Mouse (Mus musculus) CH12.LX (cell line): ENCODE data around the gene Lrmda. TPM values are rescaled to one million over a fixed set of nuclear protein-coding genes. Genes with fewer than 3 reads are reported as not detected.

Source experiments
- DNase-seq: peaks from one replicate; pipeline ENCODE4 v3.0.0-alpha.2; 2013; ENCODE audit errors: extremely low read depth
- H3K27ac ChIP-seq: 2 replicates; pipeline ENCODE4 v1.5.1; 2012; ENCODE audit warnings: low read depth, mild to moderate bottlenecking, control low read depth, moderate library complexity; ENCODE audit not compliant: insufficient read depth
- H3K27me3 ChIP-seq: replicated peaks from 2 replicates; pipeline ENCODE3; 2012; ENCODE audit warnings: inconsistent platforms
- H3K36me3 ChIP-seq, 2 experiments: replicated peaks in 1 of 2; 2 replicates each; pipeline versions ENCODE3 to v1.6.1; 2012; ENCODE audit warnings: inconsistent platforms in 1 of 2, low read length in 1 of 2, mild to moderate bottlenecking in 1 of 2, mixed read lengths in 1 of 2, moderate library complexity in 1 of 2; ENCODE audit not compliant: control insufficient read depth in 1 of 2, insufficient read depth in 1 of 2
- H3K4me1 ChIP-seq, 2 experiments: 2 replicates each; pipeline ENCODE4 v1.6.1; 2012; ENCODE audit warnings: inconsistent platforms in 1 of 2, moderate library complexity in 1 of 2; ENCODE audit not compliant: insufficient read depth in 2 of 2, control insufficient read depth in 1 of 2
- H3K4me2 ChIP-seq: 2 replicates; pipeline ENCODE4 v1.6.1; 2012; ENCODE audit warnings: low read depth, mild to moderate bottlenecking, control low read depth; ENCODE audit not compliant: poor library complexity, insufficient read depth, severe bottlenecking
- H3K4me3 ChIP-seq, 3 experiments: fragments of 150-350 bp in 1 of 3; sonication (generic) in 1 of 3; replicated peaks in 1 of 3; 2 replicates each; pipeline versions ENCODE3 to v1.5.1; 2011 to 2012; ENCODE audit warnings: low read depth in 2 of 3, low read length in 2 of 3, mild to moderate bottlenecking in 2 of 3, moderate library complexity in 2 of 3, control low read depth in 1 of 3, improper control_type of control experiment in 1 of 3, inconsistent platforms in 1 of 3, mixed read lengths in 1 of 3; ENCODE audit not compliant: poor library complexity in 1 of 3
- H3K79me2 ChIP-seq: replicated peaks from 2 replicates; pipeline ENCODE4 v1.6.1; 2012; ENCODE audit warnings: mild to moderate bottlenecking, moderate library complexity; ENCODE audit not compliant: control insufficient read depth, poor library complexity, insufficient read depth, severe bottlenecking; ENCODE audit errors: extremely low read depth
- H3K9ac ChIP-seq: 2 replicates; pipeline ENCODE4 v1.6.1; 2012; ENCODE audit warnings: low read depth, mild to moderate bottlenecking, control low read depth, moderate library complexity; ENCODE audit not compliant: insufficient read depth
- H3K9me3 ChIP-seq: replicated peaks from 2 replicates; pipeline ENCODE3; 2012; ENCODE audit warnings: low read length, inconsistent platforms, mixed read lengths
- BHLHE40 ChIP-seq: IDR thresholded peaks from 2 replicates; pipeline ENCODE4 v1.6.1; 2011; ENCODE audit warnings: mild to moderate bottlenecking, low read depth, low read length, improper control_type of control experiment
- CHD1 ChIP-seq: IDR thresholded peaks from 2 replicates; pipeline ENCODE4 v1.6.1; 2012; ENCODE audit warnings: low read depth, low read length, improper control_type of control experiment, inconsistent platforms
- CHD2 ChIP-seq: IDR thresholded peaks from 2 replicates; pipeline ENCODE4 v1.6.1; 2011; ENCODE audit warnings: low read length, improper control_type of control experiment
- E2F4 ChIP-seq: IDR thresholded peaks from 2 replicates; pipeline ENCODE4 v1.6.1; 2011; ENCODE audit warnings: low read depth, low read length, improper control_type of control experiment; ENCODE audit not compliant: insufficient replicate concordance
- EP300 ChIP-seq: IDR thresholded peaks from 2 replicates; pipeline ENCODE4 v1.6.1; 2011; ENCODE audit warnings: low read length, improper control_type of control experiment
- GABPA ChIP-seq: IDR thresholded peaks from 2 replicates; pipeline ENCODE4 v1.6.1; 2012; ENCODE audit warnings: low read depth, low read length, improper control_type of control experiment, inconsistent platforms; ENCODE audit not compliant: insufficient replicate concordance
- IRF4 ChIP-seq: IDR thresholded peaks from 2 replicates; pipeline ENCODE4 v1.6.1; 2014; ENCODE audit warnings: low read depth, mild to moderate bottlenecking, inconsistent platforms, low read length, improper control_type of control experiment
- JUN ChIP-seq: IDR thresholded peaks from 2 replicates; pipeline ENCODE4 v1.6.1; 2011; ENCODE audit warnings: low read depth, mild to moderate bottlenecking, low read length, improper control_type of control experiment, moderate library complexity; ENCODE audit not compliant: insufficient read depth
- JUND ChIP-seq: conservative IDR thresholded peaks from 2 replicates; pipeline ENCODE4 v1.6.1; 2011; ENCODE audit warnings: low read depth, low read length, improper control_type of control experiment
- KAT2A ChIP-seq: IDR thresholded peaks from 2 replicates; pipeline ENCODE4 v1.6.1; 2012; ENCODE audit warnings: low read length, improper control_type of control experiment, inconsistent platforms; ENCODE audit not compliant: insufficient replicate concordance
- MAFK ChIP-seq: IDR thresholded peaks from 2 replicates; pipeline ENCODE4 v1.6.1; 2011; ENCODE audit warnings: low read length, improper control_type of control experiment; ENCODE audit not compliant: insufficient replicate concordance
- MAZ ChIP-seq: IDR thresholded peaks from 2 replicates; pipeline ENCODE4 v1.6.1; 2012; ENCODE audit warnings: low read depth, mild to moderate bottlenecking, inconsistent platforms, low read length, improper control_type of control experiment, moderate library complexity
- MEF2A ChIP-seq: IDR thresholded peaks from 2 replicates; pipeline ENCODE4 v1.6.1; 2014; ENCODE audit warnings: low read depth, mild to moderate bottlenecking, inconsistent platforms, low read length, improper control_type of control experiment, borderline replicate concordance
- MYC ChIP-seq: IDR thresholded peaks from 2 replicates; pipeline ENCODE4 v1.6.1; 2011; ENCODE audit warnings: low read depth, mild to moderate bottlenecking, improper control_type of control experiment, low read length
- NELFE ChIP-seq: IDR thresholded peaks from 2 replicates; pipeline ENCODE4 v1.6.1; 2011; ENCODE audit warnings: low read depth, low read length, improper control_type of control experiment
- POLR2A ChIP-seq: IDR thresholded peaks from 2 replicates; pipeline ENCODE4 v1.6.1; 2011; ENCODE audit warnings: low read depth, mild to moderate bottlenecking, improper control_type of control experiment, low read length
- POLR2AphosphoS2 ChIP-seq: IDR thresholded peaks from 2 replicates; pipeline ENCODE4 v1.6.1; 2011; ENCODE audit warnings: low read depth, low read length, improper control_type of control experiment
- RAD21 ChIP-seq: IDR thresholded peaks from 2 replicates; pipeline ENCODE4 v1.6.1; 2011; ENCODE audit warnings: low read depth, mild to moderate bottlenecking, low read length, improper control_type of control experiment, moderate library complexity
- RCOR1 ChIP-seq: conservative IDR thresholded peaks from 2 replicates; pipeline ENCODE4 v1.6.1; 2012; ENCODE audit warnings: low read depth, mild to moderate bottlenecking, inconsistent platforms, low read length, improper control_type of control experiment
- SIN3A ChIP-seq: IDR thresholded peaks from 2 replicates; pipeline ENCODE4 v1.6.1; 2012; ENCODE audit warnings: low read length, improper control_type of control experiment, inconsistent platforms
- SMC3 ChIP-seq: IDR thresholded peaks from 2 replicates; pipeline ENCODE4 v1.6.1; 2011; ENCODE audit warnings: low read depth, low read length, improper control_type of control experiment
- TCF12 ChIP-seq: IDR thresholded peaks from 2 replicates; pipeline ENCODE4 v1.6.1; 2014; ENCODE audit warnings: low read depth, mild to moderate bottlenecking, inconsistent platforms, low read length, improper control_type of control experiment
- UBTF ChIP-seq: IDR thresholded peaks from 2 replicates; pipeline ENCODE4 v1.6.1; 2012; ENCODE audit warnings: low read depth, mild to moderate bottlenecking, inconsistent platforms, low read length, improper control_type of control experiment, moderate library complexity
- USF1 ChIP-seq: IDR thresholded peaks from 2 replicates; pipeline ENCODE4 v1.6.1; 2014; ENCODE audit warnings: low read depth, mild to moderate bottlenecking, inconsistent platforms, low read length, improper control_type of control experiment
- USF2 ChIP-seq: conservative IDR thresholded peaks from 2 replicates; pipeline ENCODE4 v1.6.1; 2011; ENCODE audit warnings: low read depth, low read length, improper control_type of control experiment
- ZKSCAN1 ChIP-seq: IDR thresholded peaks from 2 replicates; pipeline ENCODE4 v1.6.1; 2012; ENCODE audit warnings: low read depth, inconsistent platforms, low read length, improper control_type of control experiment, borderline replicate concordance
- ZMIZ1 ChIP-seq: IDR thresholded peaks from 2 replicates; pipeline ENCODE4 v1.6.1; 2012; ENCODE audit warnings: low read depth, mild to moderate bottlenecking, inconsistent platforms, low read length, improper control_type of control experiment
- ZNF384 ChIP-seq: IDR thresholded peaks from 2 replicates; pipeline ENCODE4 v1.6.1; 2012; ENCODE audit warnings: low read depth, low read length, improper control_type of control experiment, inconsistent platforms
- dilution Hi-C: fragments of 300-500 bp; cut with MboI; formaldehyde crosslinking; loops from 2 replicates; pipeline ENCODE4 v1.14.3; 2020; ENCODE audit warnings: low sequenced_read_pairs; ENCODE audit not compliant: extremely low pct_unique_long_range_greater_than_20kb, extremely low pct_ligation_motif_present
- in situ Hi-C: fragments of 300-500 bp; cut with MboI; formaldehyde crosslinking; loops from 3 replicates; pipeline ENCODE4 v1.14.3; 2019; ENCODE audit warnings: low sequenced_read_pairs, low pct_ligation_motif_present, low pct_unique_long_range_greater_than_20kb, mixed read lengths
- polyA plus RNA-seq: library from polyadenylated mRNA; unstranded; fragments of >175 nt; gene quantifications from 2 replicates; pipeline ENCODE4 v1.2.1, GENCODE M21; 2012; ENCODE audit warnings: low read depth; ENCODE audit not compliant: insufficient read length
- total RNA-seq, 2 experiments: library from RNA; depleted of rRNA; stranded (reverse); fragments of 300-350 nt in 1 of 2; fragments of >200 nt in 1 of 2; gene quantifications; 2 replicates each; pipeline ENCODE4 v1.2.3; 2012 to 2014

The Lrmda gene
- total and polyA plus RNA-seq, 3 experiments: 0.89 to 3.7 (median 1.9) TPM

DNA sequence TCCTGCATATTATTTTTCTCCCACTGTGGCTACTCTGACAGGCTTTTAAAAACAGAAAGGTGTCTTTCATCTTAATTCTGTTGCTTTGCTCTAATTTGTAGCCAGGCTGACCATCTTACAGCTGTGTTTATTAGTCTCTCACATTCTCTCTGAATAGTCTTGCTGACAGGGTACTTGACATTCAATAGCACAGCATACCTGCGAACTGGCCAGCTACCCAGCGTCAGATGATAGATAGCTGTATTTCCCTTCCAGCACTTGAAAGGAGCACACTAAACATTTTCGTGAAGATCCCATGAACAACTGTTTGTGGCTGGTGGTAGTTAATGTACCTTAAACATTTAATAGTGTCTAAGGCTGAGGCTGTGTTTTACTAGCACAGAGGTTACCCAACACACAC, 646.9 kb downstream of the Lrmda start:
- H3K4me3 ChIP-seq: no peak overlapping the region
- no peaks in the 10 kb centered on the region for H3K9me3 ChIP-seq
- in situ Hi-C loops (no loop called here), dilution Hi-C loops (no loop called here)
- no peaks in the 10 kb centered on the region for H3K79me2 ChIP-seq
- no peak for DNase-seq
- no peaks in the 10 kb centered on the region for H3K27me3 ChIP-seq
- H3K9ac ChIP-seq: no peak overlapping the region
- H3K4me1 ChIP-seq: peaks cover under 1 to 8% of the 10 kb centered on the region in 2 experiments; a peak in 2 of 4 replicates
- no peak for TF ChIP-seq USF2
- no peak for TF ChIP-seq MAZ
- TF ChIP-seq USF1: no peak
- TF ChIP-seq POLR2A: no peak
- no peak for TF ChIP-seq ZMIZ1
- TF ChIP-seq RAD21: no peak
- no peak for TF ChIP-seq CHD2
- no peak for TF ChIP-seq SIN3A
- no peak for TF ChIP-seq BHLHE40
- TF ChIP-seq MEF2A: no peak
- no peak for TF ChIP-seq UBTF
- no peak for TF ChIP-seq GABPA
- TF ChIP-seq ZNF384: no peak
- no peak for TF ChIP-seq TCF12
- TF ChIP-seq IRF4: no peak
- TF ChIP-seq CHD1: no peak
- TF ChIP-seq MYC: no peak
- TF ChIP-seq JUN: no peak
- TF ChIP-seq NELFE: no peak
- no peak overlapping the region for H3K4me2 ChIP-seq
- no peak overlapping the region for H3K27ac ChIP-seq
- H3K36me3 ChIP-seq: no peaks in the 10 kb centered on the region

DNA sequence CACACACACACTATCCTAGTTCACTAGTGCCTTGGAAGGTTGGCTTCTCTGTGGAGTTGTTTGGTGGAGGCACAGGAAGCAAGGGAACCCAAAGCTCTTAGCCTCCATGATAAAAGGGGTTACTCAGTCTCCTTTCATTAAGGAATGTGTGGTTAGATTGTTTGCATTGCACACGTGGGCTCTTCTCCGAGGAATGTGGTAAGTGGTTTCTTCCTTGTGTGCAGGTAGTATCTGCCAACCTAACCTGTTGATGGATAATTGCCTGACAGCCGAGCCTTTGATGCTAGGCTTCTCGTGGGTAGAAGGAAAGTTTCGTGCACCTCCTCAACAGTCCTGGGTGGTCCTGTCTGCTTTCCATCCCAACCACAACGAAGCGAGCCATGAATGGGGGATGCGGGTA, 648.8 kb downstream of the Lrmda start:
- H3K36me3 ChIP-seq: no peaks in the 10 kb centered on the region
- in situ Hi-C loops (no loop called here), dilution Hi-C loops (no loop called here)
- DNase-seq: no peak
- H3K4me2 ChIP-seq: no peak overlapping the region
- no peak for TF ChIP-seq GABPA
- TF ChIP-seq BHLHE40: no peak
- TF ChIP-seq JUND: no peak
- TF ChIP-seq EP300: no peak
- TF ChIP-seq RCOR1: no peak
- TF ChIP-seq IRF4: no peak
- no peak for TF ChIP-seq ZKSCAN1
- no peak for TF ChIP-seq CHD1
- TF ChIP-seq SIN3A: no peak
- no peak for TF ChIP-seq USF2
- no peak for TF ChIP-seq KAT2A
- TF ChIP-seq POLR2A: no peak
- no peak for TF ChIP-seq UBTF
- TF ChIP-seq POLR2AphosphoS2: no peak
- TF ChIP-seq E2F4: no peak
- TF ChIP-seq MAFK: no peak
- TF ChIP-seq SMC3: no peak
- H3K9ac ChIP-seq: no peak overlapping the region
- H3K9me3 ChIP-seq: no peaks in the 10 kb centered on the region
- peaks cover 2 to 16% of the 10 kb centered on the region in 2 experiments; a peak in 2 of 4 replicates for H3K4me1 ChIP-seq
- no peaks in the 10 kb centered on the region for H3K79me2 ChIP-seq
- H3K27me3 ChIP-seq: no peaks in the 10 kb centered on the region
- no peak overlapping the region for H3K4me3 ChIP-seq
- H3K27ac ChIP-seq: no peak overlapping the region
